Mouse (Mus musculus): Measurements from ENCODE around the gene Draxin.

- TF ChIP-seq CTCF (IDR thresholded peaks at IDR 0.05; ENCODE audit: extremely low read depth, insufficient read length, insufficient replicate concordance, low read depth, low read length) (no peak), POLR2A (IDR thresholded peaks at IDR 0.05; ENCODE audit: low read depth, low read length) (no peak)
These were observed 8.4 kb downstream of the Draxin start for GRCm38 (mm10) chr4:148121982-148122693.

Data from small intestine, adult 2 months (tissue).